Mouse (Mus musculus) embryonic facial prominence, embryonic 14.5 days (tissue): ENCODE data around the gene Slc9a3r1. TPM values are rescaled to one million over a fixed set of nuclear protein-coding genes. Genes with fewer than 3 reads are reported as not detected.

Experiments used
- ATAC-seq: fragments of 200-750 bp; cut with Nextera tagmentation; 2 replicates; pipeline ENCODE4 v1.8.0; 2017; ENCODE audit warnings: low read depth, moderate number of reproducible peaks, moderate TSS enrichment
- DNase-seq: peaks from one replicate; pipeline ENCODE4 v3.0.0-alpha.2; 2015; ENCODE audit warnings: low spot score
- H3K27ac ChIP-seq: fragments of 300-500 bp; sonication (generic); replicated peaks from 2 replicates; pipeline ENCODE4 v1.5.1; 2014; ENCODE audit warnings: low read depth, mild to moderate bottlenecking, low read length, moderate library complexity
- H3K27me3 ChIP-seq: fragments of 300-500 bp; sonication (generic); replicated peaks from 2 replicates; pipeline ENCODE4 v1.6.1; 2014; ENCODE audit warnings: low read length; ENCODE audit not compliant: control insufficient read depth, insufficient read depth
- H3K36me3 ChIP-seq: fragments of 300-500 bp; sonication (generic); 2 replicates; pipeline ENCODE4 v1.6.1; 2014; ENCODE audit warnings: low read length, mixed read lengths; ENCODE audit not compliant: control insufficient read depth, insufficient read depth
- H3K4me1 ChIP-seq: fragments of 300-500 bp; sonication (generic); 2 replicates; pipeline ENCODE4 v1.6.1; 2014; ENCODE audit warnings: antibody characterized with exemption, low read length; ENCODE audit not compliant: control insufficient read depth, insufficient read depth
- H3K4me2 ChIP-seq: fragments of 300-500 bp; sonication (generic); 2 replicates; pipeline ENCODE4 v1.6.1; 2014; ENCODE audit warnings: low read depth, mild to moderate bottlenecking, low read length, moderate library complexity, mixed read lengths
- H3K4me3 ChIP-seq: fragments of 300-500 bp; sonication (generic); 2 replicates; pipeline ENCODE4 v1.5.1; 2014; ENCODE audit warnings: low read depth, mild to moderate bottlenecking, low read length
- H3K9ac ChIP-seq: fragments of 300-500 bp; sonication (generic); 2 replicates; pipeline ENCODE4 v1.6.1; 2014; ENCODE audit warnings: low read depth, mild to moderate bottlenecking, low read length, moderate library complexity, mixed read lengths
- H3K9me3 ChIP-seq: fragments of 300-500 bp; sonication (generic); 2 replicates; pipeline ENCODE4 v1.6.1; 2016; ENCODE audit warnings: low read length; ENCODE audit not compliant: control insufficient read depth
- WGBS: fragments of 180-500 bp; shearing (Covaris S2); extraction: QIAGEN DNeasy Blood & Tissue Kit; methylation state at CpG from one replicate; pipeline ENCODE4 v1.1.7; 2014; 5-methylcytosine and 5-hydroxymethylcytosine counted together
- polyA plus RNA-seq: library from polyadenylated mRNA; unstranded; fragments of >200 nt; fragmentation: Nextera tagmentation; extraction: Ambion mirVana; gene quantifications from 2 replicates; pipeline ENCODE4 v1.2.1, GENCODE M21; 2014

The Slc9a3r1 gene
- polyA plus RNA-seq, 1 experiment from 2014 or later: 43.5 TPM

DNA sequence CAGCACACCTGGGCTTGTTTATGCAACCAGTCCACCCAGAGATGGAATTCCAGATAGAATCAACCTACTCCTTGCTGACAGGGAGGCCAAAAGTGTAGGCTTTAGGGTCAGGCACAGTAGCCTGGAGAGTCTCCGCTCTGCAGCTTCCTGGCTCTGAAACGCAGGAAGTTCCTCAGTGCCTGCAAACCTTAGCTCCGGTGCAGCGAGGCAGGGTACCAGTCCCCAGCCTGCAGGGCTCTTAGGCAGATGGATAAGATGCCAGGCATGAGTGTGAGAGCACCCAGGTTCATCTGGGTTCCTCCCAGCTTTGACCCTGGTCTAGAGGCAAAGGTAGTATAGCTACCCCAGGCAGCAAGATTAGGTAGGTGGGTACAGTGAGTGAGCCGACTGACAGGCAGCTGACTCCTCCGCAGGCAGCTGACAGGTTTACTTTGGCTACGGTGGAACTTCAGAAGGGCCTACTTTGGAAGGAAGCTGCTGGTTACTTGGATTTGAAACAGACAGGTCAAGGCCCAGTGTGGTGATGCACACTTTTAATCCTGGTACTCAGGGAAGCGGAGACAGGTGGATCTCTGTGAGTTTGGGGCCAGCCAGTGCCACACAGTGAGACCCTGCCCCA lies 4.6 kb downstream of the Slc9a3r1 start:
- Histone ChIP-seq H3K9me3 (no peaks in the 10 kb centered on the region), H3K27ac (no peak overlapping the region), H3K27me3 (peaks cover 32% of the 10 kb centered on the region), H3K4me1 (peaks cover 26% of the 10 kb centered on the region), H3K4me2 (no peak overlapping the region), H3K9ac (no peak overlapping the region), H3K4me3 (no peak overlapping the region), H3K36me3 (no peaks in the 10 kb centered on the region)
- ATAC-seq (no peak), DNase-seq (no peak)
- WGBS: 64% methylated on average over 7 of the region's 8 CpGs

- no peaks in the 10 kb centered on the region for H3K36me3 ChIP-seq
- H3K9ac ChIP-seq: no peak overlapping the region
- peaks cover 27% of the 10 kb centered on the region for H3K4me1 ChIP-seq
- DNase-seq (no peak), ATAC-seq (no peak)
- H3K4me3 ChIP-seq: no peak overlapping the region
- H3K27ac ChIP-seq: no peak overlapping the region
- no peak overlapping the region for H3K4me2 ChIP-seq
- H3K27me3 ChIP-seq: peaks cover 22% of the 10 kb centered on the region
- no peaks in the 10 kb centered on the region for H3K9me3 ChIP-seq
- 75% methylated on average over 4 of the region's 4 CpGs for WGBS
Measured at GRCm38 (mm10) chr11:115169430-115169829, 6.3 kb downstream of the Slc9a3r1 start.

GRCm38 (mm10) chr11:115171125-115171524 lies 8.0 kb downstream of the Slc9a3r1 start:
- Histone ChIP-seq H3K27me3 (peaks cover 11% of the 10 kb centered on the region; the same call in 1 of the 2 replicates), H3K4me3 (no peak overlapping the region), H3K36me3 (no peaks in the 10 kb centered on the region), H3K4me1 (peaks cover 25% of the 10 kb centered on the region), H3K9me3 (no peaks in the 10 kb centered on the region), H3K9ac (no peak overlapping the region), H3K27ac (no peak overlapping the region), H3K4me2 (no peak overlapping the region)
- ATAC-seq (no peak), DNase-seq (no peak)
- WGBS: 31% methylated on average over 8 of the region's 8 CpGs

GRCm38 (mm10) chr11:115172825-115173287 lies 9.7 kb downstream of the Slc9a3r1 start:
- peak; percentile 88 for DNase-seq
- WGBS: 20% methylated on average over 4 of the region's 4 CpGs

GRCm38 (mm10) chr11:115173549-115174339 lies 10.6 kb downstream of the Slc9a3r1 start:
- ATAC-seq: peak; percentile 81
- WGBS: 11% methylated on average over 16 of the region's 16 CpGs
- Histone ChIP-seq H3K4me1 (peaks cover 39% of the 10 kb centered on the region), H3K9me3 (no peaks in the 10 kb centered on the region), H3K4me3 (no peak overlapping the region), H3K36me3 (no peaks in the 10 kb centered on the region), H3K27me3 (0 out of 2 replicates have a peak, but pooled peaks cover 8% of the 10 kb centered on the region), H3K4me2 (peak overlapping the region; percentile 21; the same call in 1 of the 2 replicates), H3K27ac (peak overlapping the region; percentile 75), H3K9ac (0 out of 2 replicates have a peak overlapping the region, but pooled peaks have one; percentile 21)
- peak; percentile 85 for DNase-seq

More at GRCm38 (mm10) chr11:115172825-115173287, 9.7 kb downstream of the Slc9a3r1 start:
- peak overlapping the region; percentile 8; the same call in 1 of the 2 replicates for H3K4me2 ChIP-seq
- H3K4me3 ChIP-seq: no peak overlapping the region
- H3K27me3 ChIP-seq: 0 out of 2 replicates have a peak, but pooled peaks cover 8% of the 10 kb centered on the region
- no peaks in the 10 kb centered on the region for H3K9me3 ChIP-seq
- peaks cover 39% of the 10 kb centered on the region for H3K4me1 ChIP-seq
- no peaks in the 10 kb centered on the region for H3K36me3 ChIP-seq
- no peak overlapping the region for H3K9ac ChIP-seq
- 0 out of 2 replicates have a peak overlapping the region, but pooled peaks have one; percentile 75 for H3K27ac ChIP-seq
- peak; percentile 66; the same call in 1 of the 2 replicates for ATAC-seq

GRCm38 (mm10) chr11:115176399-115177190 lies 13.5 kb downstream of the Slc9a3r1 start:
- 60% methylated on average over 21 of the region's 24 CpGs for WGBS
- ATAC-seq: no peak

DNA sequence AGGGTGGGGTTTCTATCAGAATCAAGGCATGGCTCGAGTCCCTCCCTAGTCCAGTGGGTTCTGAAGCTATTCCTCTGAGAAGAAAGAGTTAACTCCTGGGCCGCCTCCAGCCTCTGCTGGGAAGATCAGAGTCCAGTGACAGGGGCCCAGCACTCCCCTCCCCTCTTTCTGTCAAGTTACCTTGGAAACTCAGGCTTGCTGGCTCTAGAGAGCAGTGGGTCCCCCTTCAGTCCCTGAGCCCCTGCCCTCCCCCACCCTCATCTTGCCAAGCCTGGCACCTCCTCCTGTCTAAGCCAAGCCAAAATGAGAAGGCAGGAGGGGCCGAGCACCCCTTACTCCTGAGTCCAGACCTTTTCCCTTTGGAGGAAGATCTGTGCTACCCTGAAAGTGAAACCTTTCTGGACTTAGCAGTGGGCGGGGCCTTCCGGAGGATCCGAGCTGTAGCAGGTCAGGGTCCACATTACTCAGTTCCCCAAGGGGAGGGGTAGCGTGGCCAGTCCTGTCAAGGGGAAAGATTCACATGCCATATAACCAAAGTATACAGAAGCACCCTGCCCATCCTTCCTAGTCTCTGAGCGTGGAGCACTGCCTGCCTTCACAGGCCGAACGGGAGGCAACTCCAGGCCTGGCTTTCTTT lies 14.5 kb downstream of the Slc9a3r1 start:
- 0 out of 2 replicates have a peak, but pooled peaks have one; percentile 5 for ATAC-seq
- Histone ChIP-seq H3K4me1 (peaks cover 34% of the 10 kb centered on the region), H3K9me3 (no peaks in the 10 kb centered on the region), H3K27me3 (0 out of 2 replicates have a peak, but pooled peaks cover 8% of the 10 kb centered on the region), H3K27ac (peak overlapping the region; percentile 50; the same call in 1 of the 2 replicates), H3K9ac (no peak overlapping the region), H3K4me3 (no peak overlapping the region), H3K4me2 (peak overlapping the region; percentile 2; the same call in 1 of the 2 replicates), H3K36me3 (peaks cover 8% of the 10 kb centered on the region; the same call in 1 of the 2 replicates)
- WGBS: 27% methylated on average over 10 of the region's 10 CpGs
- DNase-seq: peak; percentile 57

More at GRCm38 (mm10) chr11:115176399-115177190, 13.5 kb downstream of the Slc9a3r1 start:
- H3K4me3 ChIP-seq: no peak overlapping the region
- no peaks in the 10 kb centered on the region for H3K9me3 ChIP-seq
- no peak overlapping the region for H3K4me2 ChIP-seq
- peak; percentile 74 for DNase-seq
- H3K27ac ChIP-seq: peak overlapping the region; percentile 52
- H3K4me1 ChIP-seq: peaks cover 42% of the 10 kb centered on the region
- H3K27me3 ChIP-seq: 0 out of 2 replicates have a peak, but pooled peaks cover 8% of the 10 kb centered on the region
- peak overlapping the region; percentile 34; the same call in 1 of the 2 replicates for H3K9ac ChIP-seq
- peaks cover 5% of the 10 kb centered on the region; the same call in 1 of the 2 replicates for H3K36me3 ChIP-seq
